Mouse (Mus musculus) lung, adult 2 months (tissue): ENCODE results near the gene Srsf4. TPM values are rescaled to one million over a fixed set of nuclear protein-coding genes. Genes with fewer than 3 reads are reported as not detected.

ENCODE experiments used
- DNase-seq: peaks from one replicate; pipeline ENCODE4 v3.0.0; 2022
- H3K4me1 ChIP-seq: fragments of 200-500 bp; 2 replicates; pipeline ENCODE4 v1.6.1; 2011; ENCODE audit warnings: low read length; ENCODE audit not compliant: control insufficient read depth, insufficient read depth
- H3K4me3 ChIP-seq: fragments of 200-500 bp; replicated peaks from 2 replicates; pipeline ENCODE3; 2011; ENCODE audit warnings: low read depth, mild to moderate bottlenecking, control low read depth, low read length; ENCODE audit errors: extremely low read depth
- CTCF ChIP-seq: fragments of 200-500 bp; IDR thresholded peaks from 2 replicates; pipeline ENCODE4 v1.5.1; 2011; ENCODE audit warnings: mild to moderate bottlenecking, low read length, control low read depth; ENCODE audit not compliant: insufficient read depth
- POLR2A ChIP-seq: fragments of 200-500 bp; IDR thresholded peaks from 2 replicates; pipeline ENCODE4 v1.6.1; 2011; ENCODE audit warnings: low read depth, mild to moderate bottlenecking, control low read depth, low read length, borderline replicate concordance; ENCODE audit errors: extremely low read depth
- WGBS: fragments of 180-500 bp; shearing (Covaris S2); methylation state at CpG from one replicate; pipeline ENCODE4 v1.1.7; 2018; 5-methylcytosine and 5-hydroxymethylcytosine counted together
- polyA plus RNA-seq: library from polyadenylated mRNA; depleted of rRNA; stranded (reverse); fragments of >200 nt; gene quantifications from 2 replicates; pipeline ENCODE4 v1.2.3, GENCODE M21; 2012

The Srsf4 gene
- polyA plus RNA-seq, 1 experiment: 49.9 TPM

DNA sequence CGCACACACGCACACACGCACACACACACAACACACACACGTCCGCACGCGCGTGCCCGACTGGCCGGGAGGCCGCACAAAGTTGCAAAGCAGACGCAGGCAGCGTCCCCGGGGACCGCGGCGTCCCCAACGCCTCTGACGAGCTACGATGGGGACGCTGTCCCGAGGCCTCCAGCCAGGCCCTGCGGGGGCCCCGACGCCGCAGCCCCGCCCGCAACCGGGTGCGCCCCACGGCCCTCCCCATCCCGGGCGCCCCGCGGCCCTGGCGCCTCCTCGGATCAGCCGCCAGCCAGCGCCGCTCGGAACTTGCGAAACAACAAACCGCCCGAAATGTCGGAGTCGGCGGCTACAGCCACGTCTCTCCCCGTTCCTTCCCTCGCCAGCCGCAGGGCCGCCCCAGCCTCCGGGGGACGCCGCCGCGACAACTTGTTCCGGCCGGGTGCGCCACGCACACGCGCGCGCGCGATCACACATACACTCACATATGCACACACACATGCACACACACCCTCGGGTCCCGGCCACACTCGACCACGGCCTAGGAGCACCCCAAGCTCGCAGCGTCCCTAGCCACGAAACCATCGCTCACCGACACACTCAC is 36.4 kb upstream of the Srsf4 start:
- Histone ChIP-seq H3K4me1 (peaks cover 6% of the 10 kb centered on the region), H3K4me3 (peak overlapping the region; percentile 78)
- under 1% methylated on average over 76 of the region's 76 CpGs for WGBS
- peak; percentile 54 for DNase-seq
- TF ChIP-seq CTCF (no peak), POLR2A (0 out of 2 replicates have a peak, but pooled peaks have one; percentile 17)

- WGBS: under 1% methylated on average over 70 of the region's 72 CpGs
- H3K4me3 ChIP-seq: peak within 1 kb of the TSS; percentile 78
- TF ChIP-seq CTCF: peak; percentile 65
- peak; percentile 48; the same call in 1 of the 2 replicates for TF ChIP-seq POLR2A
- H3K4me1 ChIP-seq: peaks cover 6% of the 10 kb centered on the region
- DNase-seq: peak; percentile 98
Observed at GRCm38 (mm10) chr4:131837872-131838524, 35.4 kb upstream of the Srsf4 start, which contains the start of gene Ptpru. Ptpru (minus strand) TSS chr4:131838288.

DNA sequence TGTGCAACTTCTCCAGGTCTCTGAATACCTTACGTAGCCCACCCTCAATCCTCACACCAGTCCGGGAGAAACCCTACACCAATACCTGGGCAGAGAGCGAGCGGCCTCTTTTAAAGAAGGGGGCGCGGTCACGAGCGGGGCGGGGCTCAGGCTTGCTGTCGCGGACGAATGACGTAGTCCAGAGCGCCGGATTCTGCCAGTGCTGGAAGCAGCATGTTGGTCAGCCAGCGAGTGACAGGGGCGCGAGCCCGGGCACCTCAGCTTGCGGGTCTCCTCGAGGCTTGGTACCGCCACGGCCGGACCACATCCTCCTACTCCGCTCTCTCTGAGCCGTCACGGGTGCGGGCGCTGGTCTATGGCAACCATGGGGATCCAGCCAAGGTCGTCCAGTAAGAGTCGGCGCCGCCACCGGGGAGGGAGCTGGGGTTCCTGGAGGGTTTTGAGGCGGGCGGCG is 30.1 kb upstream of the Srsf4 start, which contains the start of gene Mecr:
Mecr (plus strand) TSS at position 181 of the 454 bp plus-strand sequence.
- WGBS: under 1% methylated on average over 37 of the region's 37 CpGs
- no peak for TF ChIP-seq CTCF
- peak; percentile 66; the same call in 1 of the 2 replicates for TF ChIP-seq POLR2A
- peak; percentile 95 for DNase-seq

GRCm38 (mm10) chr4:131845991-131846778 is 27.2 kb upstream of the Srsf4 start:
- Histone ChIP-seq H3K4me3 (no peak overlapping the region), H3K4me1 (peaks cover 5% of the 10 kb centered on the region)
- no peak for TF ChIP-seq CTCF
- no peak for TF ChIP-seq POLR2A
- 83% methylated on average over 8 of the region's 8 CpGs for WGBS
- DNase-seq: no peak

More for the DNA sequence above, 30.1 kb upstream of the Srsf4 start, which contains the start of gene Mecr:
- Histone ChIP-seq H3K4me1 (0 out of 2 replicates have a peak, but pooled peaks cover 1% of the 10 kb centered on the region), H3K4me3 (peak within 1 kb of the TSS; percentile 90)

DNA sequence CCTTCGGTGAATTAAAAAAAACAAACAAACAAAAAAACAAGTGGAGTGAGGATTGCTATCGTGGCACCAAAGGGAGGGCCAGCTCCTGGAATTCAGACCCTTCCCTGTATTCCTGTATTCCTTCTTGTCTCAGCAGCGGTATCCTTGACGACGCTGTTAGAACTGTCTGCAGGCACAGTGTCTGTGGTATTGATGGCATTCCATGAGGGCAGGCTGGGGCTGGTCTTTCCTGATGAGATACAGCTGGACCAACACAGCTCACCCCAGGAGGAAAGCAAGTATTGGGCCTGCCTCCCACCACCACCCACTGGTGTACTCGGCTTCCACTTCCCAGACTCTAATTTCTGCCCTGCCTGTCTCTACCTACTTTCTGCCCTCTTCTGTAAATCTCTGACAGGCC is 25.3 kb upstream of the Srsf4 start:
- no peak for DNase-seq
- no peak for TF ChIP-seq CTCF
- TF ChIP-seq POLR2A: no peak
- H3K4me1 ChIP-seq: peaks cover 5% of the 10 kb centered on the region
- no peak overlapping the region for H3K4me3 ChIP-seq
- WGBS: 61% methylated on average over 6 of the region's 6 CpGs

DNA sequence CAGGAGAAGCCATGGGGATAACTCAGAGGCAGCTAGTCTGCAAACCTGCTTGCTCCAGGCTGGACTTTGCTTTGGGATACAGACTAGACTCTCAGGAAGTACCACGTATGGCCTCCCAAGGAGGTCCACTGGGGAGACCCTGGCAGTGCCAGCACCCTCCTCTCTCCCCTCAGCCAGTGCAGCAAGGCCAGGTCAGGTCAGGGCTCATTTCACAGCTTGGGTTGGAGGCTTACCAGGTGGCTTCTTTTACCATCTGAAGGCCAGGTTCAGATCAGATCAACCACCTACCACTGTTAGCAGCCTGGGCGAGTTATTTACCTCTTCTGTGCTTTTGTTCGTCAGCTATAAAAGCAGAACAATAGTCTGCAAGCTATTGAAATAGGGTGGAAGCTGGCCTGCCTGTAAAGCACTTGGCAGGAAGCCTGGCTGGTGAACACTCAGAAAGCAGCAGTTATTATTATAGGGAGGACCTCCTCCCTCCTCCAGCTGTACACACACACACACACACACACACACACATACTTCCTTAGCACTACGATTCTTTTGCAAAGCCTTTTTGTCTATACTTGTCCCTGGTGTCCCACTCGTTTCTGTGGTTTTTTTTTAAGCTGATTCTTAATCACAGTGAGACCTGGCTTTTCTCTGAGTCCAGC is 23.3 kb upstream of the Srsf4 start:
- peaks cover 5% of the 10 kb centered on the region for H3K4me1 ChIP-seq
- 17% methylated on average over 5 of the region's 5 CpGs for WGBS
- H3K4me3 ChIP-seq: no peak overlapping the region
- DNase-seq: no peak
- TF ChIP-seq CTCF: no peak
- no peak for TF ChIP-seq POLR2A

GRCm38 (mm10) chr4:131854950-131855349 is 18.5 kb upstream of the Srsf4 start:
- no peak for DNase-seq
- Histone ChIP-seq H3K4me3 (no peak overlapping the region), H3K4me1 (peaks cover 3% of the 10 kb centered on the region)
- no peak for TF ChIP-seq POLR2A
- no peak for TF ChIP-seq CTCF
- WGBS: 48% methylated on average over 5 of the region's 5 CpGs

DNA sequence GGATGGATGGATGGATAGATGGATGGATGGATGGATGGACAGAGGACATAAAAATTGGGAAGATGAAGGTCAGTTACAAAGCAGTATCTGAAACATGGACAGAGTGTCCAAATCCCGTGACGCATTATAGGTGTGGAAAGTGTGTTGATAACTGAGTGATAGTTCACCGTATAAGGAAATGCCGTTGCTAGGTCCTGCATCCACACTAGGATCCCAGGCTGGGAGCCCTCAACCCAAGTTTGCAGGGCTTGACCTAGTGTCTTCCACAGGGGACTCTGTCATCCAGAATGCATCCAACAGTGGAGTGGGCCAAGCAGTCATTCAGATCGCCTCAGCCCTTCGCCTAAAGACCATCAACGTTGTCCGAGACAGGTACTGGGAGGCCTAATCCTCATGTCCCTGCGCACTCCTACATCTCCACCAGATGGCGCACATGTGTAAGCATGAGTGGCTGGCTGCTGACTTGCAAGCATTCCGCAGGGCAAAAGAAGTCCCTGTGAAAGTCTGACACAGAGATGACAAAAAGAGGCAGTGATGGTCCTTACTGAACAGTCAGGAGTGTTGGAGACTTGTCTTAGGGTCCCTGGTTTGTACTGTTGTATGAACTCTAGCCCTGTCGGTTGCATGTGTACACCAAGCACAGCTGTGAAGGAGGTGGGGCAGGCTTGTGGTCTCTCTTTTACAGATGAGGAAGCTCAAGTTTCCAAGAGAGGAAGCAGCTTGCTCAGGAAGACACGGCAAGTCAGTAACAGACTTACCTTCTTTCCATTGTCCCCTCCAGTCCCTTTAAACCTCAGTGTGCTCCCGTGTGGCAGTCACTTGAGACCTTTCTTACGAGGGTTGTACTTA is 12.7 kb upstream of the Srsf4 start:
- H3K4me3 ChIP-seq: no peak overlapping the region
- DNase-seq: peak; percentile 79

GRCm38 (mm10) chr4:131861341-131861739 is 12.1 kb upstream of the Srsf4 start:
- Histone ChIP-seq H3K4me3 (no peak overlapping the region), H3K4me1 (no peaks in the 10 kb centered on the region)
- TF ChIP-seq POLR2A: no peak
- no peak for TF ChIP-seq CTCF
- DNase-seq: no peak
- 76% methylated on average over 4 of the region's 4 CpGs for WGBS

More for the DNA sequence above, 12.7 kb upstream of the Srsf4 start:
- WGBS: 42% methylated on average over 15 of the region's 15 CpGs
- no peaks in the 10 kb centered on the region for H3K4me1 ChIP-seq
- TF ChIP-seq CTCF (peak; percentile 99), POLR2A (no peak)
